Mouse (Mus musculus): ENCODE measurements around the gene Papolg. TPM values are rescaled to one million over a fixed set of nuclear protein-coding genes. Genes with fewer than 3 reads are reported as not detected.
A peak's percentile ranks its signal among the peaks of the same experiment; 100 is the strongest.

Papolg gene
- total and polyA plus RNA-seq, 3 experiments = 6.5 to 7.9 TPM; not detected in 1

- DNase-seq (ENCODE audit: low read depth, low spot score) = peak; percentile 19
- Histone ChIP-seq H3K79me2 (ENCODE audit: control insufficient read depth, insufficient read depth, low read length, poor library complexity) (peaks cover 12% of the 10 kb centered on the region), H3K9me3 (replicated peaks; ENCODE audit: insufficient read depth, low read length) (no peaks in the 10 kb centered on the region), H3K4me1 (ENCODE audit: control insufficient read depth in 1 of 2, insufficient read depth in 2 of 2, low read length in 2 of 2) (peaks cover 5 to 6% of the 10 kb centered on the region in 2 experiments), H3K36me3 (ENCODE audit: control insufficient read depth in 1 of 2, insufficient read depth in 2 of 2, low read length in 2 of 2) (peaks cover 11 to 16% of the 10 kb centered on the region in 2 experiments), H3K27ac (ENCODE audit: control insufficient read depth, low read depth, low read length) (no peak overlapping the region), H3K4me3 (ENCODE audit: control insufficient read depth in 1 of 2, insufficient read depth in 1 of 2, low read depth in 2 of 2, low read length in 2 of 2) (peak overlapping the region in 1 of 2 experiments; percentile 100; a peak in 2 of 4 replicates), H3K9ac (ENCODE audit: control insufficient read depth, low read depth, low read length, poor library complexity, severe bottlenecking) (0 out of 2 replicates have a peak overlapping the region, but pooled peaks have one; percentile 8), H3K27me3 (ENCODE audit: control insufficient read depth in 1 of 2, insufficient read depth in 2 of 2, low read length in 2 of 2) (peaks cover 3 to 5% of the 10 kb centered on the region in 2 experiments; a peak in 3 of 4 replicates)
- TF ChIP-seq RCOR1 (IDR thresholded peaks at IDR 0.05; ENCODE audit: low read depth, low read length) (peak; percentile 92), GATA1 (IDR thresholded peaks at IDR 0.05; ENCODE audit: low read depth, low read length) (peak; percentile 84), SMC3 (IDR thresholded peaks at IDR 0.05; ENCODE audit: low read depth, low read length) (no peak), ZNF384 (IDR thresholded peaks at IDR 0.05; ENCODE audit: low read depth, low read length) (0 out of 2 replicates have a peak, but pooled peaks have one; percentile 47), USF1 (IDR thresholded peaks at IDR 0.05; ENCODE audit: low read depth, low read length) (no peak), TCF12 (IDR thresholded peaks at IDR 0.05; ENCODE audit: low read depth, low read length) (peak; percentile 65), E2F4 (IDR thresholded peaks at IDR 0.05; ENCODE audit: borderline replicate concordance, low read depth, low read length) (no peak), USF2 (IDR thresholded peaks at IDR 0.05; ENCODE audit: borderline replicate concordance in 1 of 2, insufficient read depth in 1 of 2, low read depth in 1 of 2, low read length in 2 of 2) (no peak), ETS1 (IDR thresholded peaks at IDR 0.05; ENCODE audit: low read depth, low read length) (0 out of 2 replicates have a peak, but pooled peaks have one; percentile 13), RAD21 (IDR thresholded peaks at IDR 0.05; ENCODE audit: low read depth, low read length) (no peak), POLR2AphosphoS5 (IDR thresholded peaks at IDR 0.05; ENCODE audit: borderline replicate concordance, low read depth, low read length) (no peak), JUND (IDR thresholded peaks at IDR 0.05; ENCODE audit: low read depth, low read length) (no peak), HCFC1 (IDR thresholded peaks at IDR 0.05; ENCODE audit: low read depth, low read length) (no peak), MXI1 (IDR thresholded peaks at IDR 0.05; ENCODE audit: low read depth, low read length) (no peak), EP300 (IDR thresholded peaks at IDR 0.05; ENCODE audit: low read depth in 1 of 2, low read length in 2 of 2) (peak; percentile 34 to 62; a peak in 1 of 4 replicates), ZC3H11A (IDR thresholded peaks at IDR 0.05; ENCODE audit: low read depth, low read length) (no peak), NELFE (IDR thresholded peaks at IDR 0.05; ENCODE audit: low read depth, low read length) (no peak), TAL1 (IDR thresholded peaks at IDR 0.05; ENCODE audit: low read length) (no peak), CHD2 (IDR thresholded peaks at IDR 0.05; ENCODE audit: low read length) (no peak), KAT2A (conservative IDR thresholded peaks at IDR 0.05; ENCODE audit: low read depth, low read length) (no peak), SIN3A (IDR thresholded peaks at IDR 0.05; ENCODE audit: low read length) (0 out of 2 replicates have a peak, but pooled peaks have one; percentile 37), MAZ (IDR thresholded peaks at IDR 0.05; ENCODE audit: low read depth, low read length) (no peak), TBP (IDR thresholded peaks at IDR 0.05; ENCODE audit: low read depth, low read length) (no peak)
Observed at GRCm38 (mm10) chr11:23893556-23893955, 1.5 kb downstream of the Papolg start.
